Mouse (Mus musculus) adrenal gland, adult 2 months (tissue): ENCODE data around the gene Hist1h2bm. TPM values are rescaled to one million over a fixed set of nuclear protein-coding genes. Genes with fewer than 3 reads are reported as not detected.
A peak's percentile ranks its signal among the peaks of the same experiment; 100 is the strongest.
"Not testable (repeated sequence)": the region's sequence is repeated elsewhere in the genome, so short reads cannot be mapped to it uniquely, and the experiment has no call there.

Experiments
- DNase-seq: peaks from one replicate; pipeline ENCODE4 v3.0.0; 2021
- long read RNA-seq: library from polyadenylated mRNA; stranded (forward); transcript quantifications from one replicate; pipeline ENCODE4 v2.0.0, GENCODE M21; 2021
- polyA plus RNA-seq: library from polyadenylated mRNA; depleted of rRNA; stranded (reverse); fragments of >200 nt; gene quantifications from 2 replicates; pipeline ENCODE4 v1.2.3, GENCODE M21; 2012; rRNA removed
- total RNA-seq, 2 experiments: library from RNA; stranded (reverse); gene quantifications; 2 replicates each; pipeline ENCODE4 v1.2.3; 2021

The Hist1h2bm gene
- total RNA-seq (1 to 10 TPM; 6.5 to 7.0 TPM), polyA plus RNA-seq (0.28 and 0.56 TPM in 2 replicates)
- long read RNA-seq, result 0 reads

DNA sequence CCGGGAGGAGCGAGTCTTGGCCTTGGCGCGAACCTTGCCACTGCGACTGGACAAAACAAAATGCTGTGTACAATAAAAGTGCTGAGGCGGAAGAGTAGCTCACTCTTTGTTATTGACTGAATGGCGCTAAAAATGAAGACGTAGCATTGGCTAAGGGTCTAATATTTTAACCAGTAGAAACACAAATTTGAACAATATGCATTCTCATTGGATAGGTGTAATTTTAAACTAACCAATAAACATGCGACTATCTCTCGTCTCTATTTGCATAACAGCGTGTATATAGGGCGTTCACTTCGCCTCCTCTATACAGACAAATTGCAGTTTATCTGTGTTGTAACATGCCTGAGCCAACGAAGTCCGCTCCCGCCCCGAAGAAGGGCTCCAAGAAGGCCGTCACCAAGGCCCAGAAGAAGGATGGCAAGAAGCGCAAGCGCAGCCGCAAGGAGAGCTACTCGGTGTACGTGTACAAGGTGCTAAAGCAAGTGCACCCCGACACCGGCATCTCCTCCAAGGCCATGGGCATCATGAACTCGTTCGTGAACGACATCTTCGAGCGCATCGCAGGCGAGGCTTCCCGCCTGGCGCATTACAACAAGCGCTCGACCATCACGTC, at the start of gene Hist1h2bm:
Hist1h2bm (plus strand) TSS at position 288 of the 616 bp plus-strand sequence.
- peak; percentile 69 for DNase-seq

DNA sequence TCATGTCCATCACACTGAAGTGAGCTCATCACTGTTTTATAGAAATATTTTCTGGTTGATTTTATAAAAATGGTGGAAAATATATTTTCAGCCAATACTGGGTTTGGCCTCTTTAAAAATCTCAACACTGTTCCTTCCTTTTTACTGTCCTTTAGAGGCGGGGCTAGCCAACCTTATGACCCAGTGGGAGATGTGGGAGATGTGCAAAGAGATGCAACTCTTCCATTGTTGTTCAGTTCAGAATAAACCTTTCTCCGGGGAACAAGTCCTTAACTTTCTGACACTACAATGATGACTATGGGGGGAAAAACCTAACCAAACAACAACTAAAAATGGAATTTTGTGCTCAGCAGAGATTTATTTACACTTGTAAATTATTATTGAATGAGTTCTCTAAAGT, 44.5 kb upstream of the Hist1h2bm start, which contains the start of gene Olfr1360:
Olfr1360 (minus strand) TSS at position 101 of the 400 bp plus-strand sequence.
- DNase-seq, result no peak

DNA sequence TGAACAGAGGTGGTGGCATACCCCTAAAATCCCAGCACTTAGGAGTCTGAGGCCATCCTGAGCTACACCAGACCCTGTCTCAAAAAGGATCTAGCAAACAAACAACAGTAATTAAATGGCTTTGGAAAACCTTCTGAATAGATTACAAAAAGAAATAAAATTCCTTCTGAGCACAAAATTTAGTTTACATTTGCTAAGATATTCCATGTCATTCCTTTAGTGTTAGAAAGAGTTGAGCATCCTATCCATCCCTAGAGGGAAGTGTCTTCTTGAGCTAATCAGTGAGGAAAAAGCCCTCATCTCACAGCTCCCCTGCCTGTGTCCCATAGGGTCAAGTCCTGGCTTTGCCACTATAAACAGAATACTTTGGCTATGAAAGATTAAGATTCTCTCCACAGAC, 24.0 kb upstream of the Hist1h2bm start, which contains the start of gene Olfr1359:
Olfr1359 (plus strand) TSS at position 301 of the 400 bp plus-strand sequence.
- no peak for DNase-seq

DNA sequence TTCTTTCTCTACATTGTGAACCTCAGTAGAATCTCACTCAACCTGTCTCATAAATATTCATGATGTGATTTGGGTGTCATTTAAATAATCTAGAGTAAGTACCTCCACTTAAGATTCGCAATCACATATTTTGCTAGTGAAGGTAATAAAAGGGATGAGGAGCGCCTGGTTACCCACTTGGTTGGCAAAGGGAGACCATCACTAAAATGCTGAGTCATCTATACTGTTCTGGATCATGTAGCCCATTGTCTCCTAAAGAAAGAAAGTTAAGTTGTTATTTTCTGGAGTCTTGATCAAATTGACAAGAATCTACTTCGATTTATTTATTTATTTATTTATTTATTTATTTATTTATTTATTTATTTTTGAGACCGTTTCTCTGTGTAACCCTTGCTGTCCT, 15.2 kb upstream of the Hist1h2bm start:
- no peak for DNase-seq

DNA sequence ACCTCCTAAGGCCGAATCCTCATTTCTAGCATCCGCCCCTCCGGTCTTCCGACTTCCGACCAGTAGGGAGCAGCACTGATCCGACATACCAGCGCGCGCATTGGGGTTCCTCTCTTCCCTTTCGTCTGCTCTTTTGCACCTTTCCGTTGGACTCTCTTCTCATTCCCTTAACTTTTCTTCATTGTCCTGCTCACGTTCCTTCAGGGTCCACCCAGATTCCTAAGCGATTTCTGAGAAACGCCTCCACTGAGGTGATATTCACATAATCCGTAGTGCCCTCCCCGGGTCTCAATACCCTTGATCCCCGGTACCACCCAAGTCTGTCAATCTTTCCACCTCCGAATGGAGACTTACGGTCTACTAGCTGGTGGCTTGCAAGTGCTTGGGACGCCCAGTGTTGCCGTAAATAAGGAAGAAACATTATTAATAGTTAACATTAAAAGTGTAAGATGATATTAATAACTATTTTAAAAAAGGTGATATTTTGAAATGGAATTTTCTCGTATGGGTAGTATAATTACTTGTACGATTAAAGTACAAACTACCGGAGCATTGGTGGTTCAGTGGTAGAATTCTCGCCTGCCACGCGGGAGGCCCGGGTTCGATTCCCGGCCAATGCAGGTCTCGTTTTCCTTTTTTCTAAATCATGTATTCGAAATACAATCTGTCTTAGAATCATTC, 11.7 kb upstream of the Hist1h2bm start:
- peak; percentile 92 for DNase-seq

DNA sequence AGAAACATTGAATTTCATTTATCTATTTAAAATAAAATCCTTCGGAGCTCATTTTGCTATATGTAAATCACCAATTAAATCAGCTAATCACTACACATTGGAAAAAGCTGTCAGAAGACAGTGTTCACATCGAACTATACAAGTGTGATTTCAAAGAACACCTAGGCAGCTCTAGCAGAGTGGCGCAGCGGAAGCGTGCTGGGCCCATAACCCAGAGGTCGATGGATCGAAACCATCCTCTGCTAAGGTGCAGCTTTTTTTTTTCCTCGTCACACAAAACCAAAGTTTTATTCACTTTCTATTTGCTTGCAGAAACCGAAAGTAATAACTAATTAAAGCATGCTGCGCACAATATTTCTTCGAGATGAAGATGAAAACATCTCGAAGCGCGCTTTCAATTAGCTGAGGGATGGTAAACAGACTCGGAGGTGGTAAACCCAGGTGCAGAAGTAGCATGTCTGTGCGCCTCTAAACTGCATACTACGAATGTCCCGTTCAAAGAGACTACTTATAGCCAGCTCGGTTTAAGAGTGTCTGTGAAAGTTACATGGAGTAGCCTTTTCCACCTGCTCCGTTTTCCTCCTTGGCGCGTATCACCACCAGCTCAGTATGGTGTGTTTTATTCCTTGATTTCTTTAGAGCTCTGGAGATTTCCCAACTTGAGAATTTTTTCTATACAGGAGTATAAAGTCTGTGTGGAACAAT, 10.9 kb upstream of the Hist1h2bm start:
- DNase-seq, result peak; percentile 82

DNA sequence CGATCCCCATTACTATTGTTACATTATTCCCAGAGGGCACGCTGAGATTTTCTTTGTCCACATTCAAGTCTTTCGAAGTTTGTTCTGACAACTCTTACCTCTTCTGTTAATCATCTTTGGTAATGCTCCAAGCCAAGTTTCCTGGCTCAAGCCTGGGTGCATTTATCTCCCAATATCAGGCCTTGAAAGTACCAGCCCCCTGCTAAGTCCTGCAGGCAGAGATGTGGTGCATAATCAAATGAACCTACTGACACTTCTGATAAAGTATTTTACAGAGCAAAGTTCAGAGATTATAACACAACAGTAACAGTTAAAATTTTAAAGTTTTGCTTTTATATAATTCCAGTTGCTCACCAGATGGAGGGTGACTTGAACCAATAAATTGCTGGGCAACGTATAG, 10.1 kb upstream of the Hist1h2bm start:
- no peak for DNase-seq

DNA sequence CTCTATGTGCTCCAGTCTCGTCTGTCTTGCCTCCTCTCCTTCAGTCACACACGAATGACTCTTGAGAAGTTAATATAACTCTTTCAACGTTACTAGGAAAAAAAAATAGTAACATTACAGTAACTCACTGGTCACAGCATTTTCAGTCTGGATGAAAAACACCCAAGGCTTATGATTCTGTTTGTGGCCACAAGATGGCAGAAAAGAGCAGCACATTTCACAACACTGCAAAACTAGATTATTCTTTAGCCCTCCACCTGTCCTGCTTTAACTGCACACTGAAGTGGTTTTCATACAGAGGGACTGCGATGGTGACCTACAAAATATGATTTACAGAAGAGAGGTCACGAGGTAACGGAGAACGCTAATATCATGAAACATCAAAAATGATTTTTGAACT, 7.1 kb upstream of the Hist1h2bm start:
- peak; percentile 58 for DNase-seq

DNA sequence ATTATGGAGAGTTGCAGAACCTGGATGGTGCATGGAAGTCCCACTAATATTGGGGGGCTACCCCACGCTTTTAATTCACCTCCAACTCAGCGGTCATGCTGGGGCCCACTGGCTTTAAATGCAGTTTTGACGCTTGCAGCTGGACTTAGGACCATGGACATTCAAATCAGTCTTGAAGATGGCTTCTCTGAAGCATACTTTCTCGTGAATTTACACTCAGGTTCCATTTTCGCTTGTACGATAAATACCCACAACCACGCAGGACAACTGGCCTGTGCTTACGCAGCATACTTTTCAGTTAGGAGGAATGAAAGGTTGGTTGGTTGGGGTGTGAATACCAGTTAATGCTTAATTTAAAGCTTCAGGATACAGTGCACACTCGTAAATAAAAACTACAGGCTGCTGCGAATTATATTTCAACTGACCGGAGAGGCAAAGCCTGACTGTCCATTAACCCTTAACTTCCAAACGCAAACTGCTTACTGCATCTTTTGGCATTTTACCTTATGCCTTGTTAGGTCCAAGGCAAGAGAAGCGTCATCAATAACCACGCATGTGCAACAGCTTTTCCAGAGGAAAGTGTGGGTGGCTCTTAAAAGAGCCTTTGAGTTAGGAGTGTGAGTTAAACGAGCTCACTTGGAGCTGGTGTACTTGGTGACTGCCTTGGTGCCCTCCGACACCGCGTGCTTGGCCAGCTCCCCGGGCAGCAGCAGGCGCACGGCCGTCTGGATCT, 6.5 kb upstream of the Hist1h2bm start:
- DNase-seq, result no peak

DNA sequence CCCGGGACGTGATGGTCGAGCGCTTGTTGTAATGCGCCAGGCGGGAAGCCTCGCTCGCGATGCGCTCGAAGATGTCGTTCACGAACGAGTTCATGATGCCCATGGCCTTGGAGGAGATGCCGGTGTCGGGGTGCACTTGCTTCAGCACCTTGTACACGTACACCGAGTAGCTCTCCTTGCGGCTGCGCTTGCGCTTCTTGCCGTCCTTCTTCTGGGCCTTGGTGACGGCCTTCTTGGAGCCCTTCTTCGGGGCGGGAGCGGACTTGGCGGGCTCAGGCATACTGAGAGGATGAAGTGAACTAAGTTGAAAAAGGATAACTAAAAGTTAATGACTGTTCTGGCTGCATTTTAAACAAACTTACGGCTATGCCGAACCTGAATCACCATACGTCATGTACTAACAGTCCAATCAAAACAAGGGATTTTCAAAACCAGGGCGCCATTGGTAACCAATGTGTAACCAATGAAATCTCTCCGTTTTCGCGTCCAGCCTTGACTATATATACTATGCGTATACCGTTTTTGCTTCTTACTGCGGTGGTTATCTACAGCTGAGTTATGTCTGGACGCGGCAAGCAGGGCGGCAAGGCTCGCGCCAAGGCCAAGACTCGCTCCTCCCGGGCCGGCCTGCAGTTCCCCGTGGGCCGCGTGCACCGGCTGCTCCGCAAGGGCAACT, 5.8 kb upstream of the Hist1h2bm start, which contains the start of the genes Hist1h2bl and Hist1h2ai:
Hist1h2bl (minus strand) TSS at position 280 of the 676 bp plus-strand sequence.
Hist1h2ai (plus strand) TSS at position 559 of the 676 bp plus-strand sequence.
- DNase-seq, result peak; percentile 88

DNA sequence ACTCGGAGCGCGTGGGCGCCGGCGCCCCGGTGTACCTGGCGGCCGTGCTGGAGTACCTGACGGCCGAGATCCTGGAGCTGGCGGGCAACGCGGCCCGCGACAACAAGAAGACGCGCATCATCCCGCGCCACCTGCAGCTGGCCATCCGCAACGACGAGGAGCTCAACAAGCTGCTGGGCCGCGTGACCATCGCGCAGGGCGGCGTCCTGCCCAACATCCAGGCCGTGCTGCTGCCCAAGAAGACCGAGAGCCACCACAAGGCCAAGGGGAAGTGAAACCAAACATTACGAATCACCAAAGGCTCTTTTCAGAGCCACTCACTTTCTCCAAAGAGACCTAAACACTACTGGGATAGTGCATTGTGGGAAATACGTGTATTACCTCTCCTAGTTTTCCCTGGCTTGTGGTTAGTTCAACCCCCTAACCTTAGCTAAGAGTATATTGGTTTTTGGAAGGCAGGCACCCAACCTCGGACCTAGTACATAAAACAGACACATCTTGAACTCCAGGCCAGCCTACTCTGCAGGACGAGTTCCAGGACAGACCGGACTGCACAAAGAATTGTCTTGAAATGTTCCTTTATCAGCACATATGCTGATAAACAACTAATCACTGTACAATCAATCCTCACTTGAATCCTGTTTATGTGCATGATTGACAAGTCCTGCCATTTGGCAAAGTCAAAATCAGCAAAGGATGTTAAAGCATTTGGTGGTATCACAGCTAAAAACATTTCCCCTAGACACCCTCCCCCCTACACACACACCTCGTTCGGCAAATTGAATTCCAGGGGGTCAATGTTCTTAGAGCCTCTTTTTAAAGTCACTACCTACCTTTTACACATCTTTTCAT, 5.1 kb upstream of the Hist1h2bm start:
- peak; percentile 34 for DNase-seq

DNA sequence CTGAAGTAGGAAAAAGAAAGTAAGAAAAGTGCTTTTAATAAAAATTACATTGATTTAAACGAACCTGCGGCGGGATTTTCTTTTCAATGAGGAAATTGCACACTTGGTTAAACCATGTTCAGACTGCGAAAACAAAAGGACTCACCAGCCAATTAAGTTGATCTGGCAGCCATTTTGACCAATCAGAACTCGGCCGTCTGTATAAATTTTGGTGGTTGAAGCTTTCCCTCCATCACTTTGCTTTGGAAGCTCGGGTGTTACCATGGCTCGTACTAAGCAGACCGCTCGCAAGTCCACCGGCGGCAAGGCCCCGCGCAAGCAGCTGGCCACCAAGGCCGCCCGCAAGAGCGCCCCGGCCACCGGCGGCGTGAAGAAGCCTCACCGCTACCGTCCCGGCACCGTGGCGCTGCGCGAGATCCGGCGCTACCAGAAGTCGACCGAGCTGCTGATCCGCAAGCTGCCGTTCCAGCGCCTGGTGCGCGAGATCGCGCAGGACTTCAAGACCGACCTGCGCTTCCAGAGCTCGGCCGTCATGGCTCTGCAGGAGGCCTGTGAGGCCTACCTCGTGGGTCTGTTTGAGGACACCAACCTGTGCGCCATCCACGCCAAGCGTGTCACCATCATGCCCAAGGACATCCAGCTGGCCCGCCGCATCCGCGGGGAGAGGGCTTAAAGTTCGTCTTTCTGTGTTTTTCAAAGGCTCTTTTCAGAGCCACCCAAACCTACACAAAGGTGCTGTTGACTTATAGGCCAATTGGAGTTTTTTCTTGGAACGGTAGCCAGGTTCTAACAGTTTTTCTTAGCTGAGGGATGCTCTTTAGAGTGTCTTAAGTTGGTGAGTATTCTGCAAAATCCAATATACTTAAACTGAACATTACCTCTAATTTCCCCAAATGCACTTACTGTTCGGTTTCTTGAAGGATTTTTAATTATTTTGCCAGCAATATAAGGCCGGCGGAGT, 4.2 kb upstream of the Hist1h2bm start, which contains the start of gene Hist1h3h:
Hist1h3h (plus strand) TSS at position 263 of the 961 bp plus-strand sequence.
- peak; percentile 87 for DNase-seq

DNA sequence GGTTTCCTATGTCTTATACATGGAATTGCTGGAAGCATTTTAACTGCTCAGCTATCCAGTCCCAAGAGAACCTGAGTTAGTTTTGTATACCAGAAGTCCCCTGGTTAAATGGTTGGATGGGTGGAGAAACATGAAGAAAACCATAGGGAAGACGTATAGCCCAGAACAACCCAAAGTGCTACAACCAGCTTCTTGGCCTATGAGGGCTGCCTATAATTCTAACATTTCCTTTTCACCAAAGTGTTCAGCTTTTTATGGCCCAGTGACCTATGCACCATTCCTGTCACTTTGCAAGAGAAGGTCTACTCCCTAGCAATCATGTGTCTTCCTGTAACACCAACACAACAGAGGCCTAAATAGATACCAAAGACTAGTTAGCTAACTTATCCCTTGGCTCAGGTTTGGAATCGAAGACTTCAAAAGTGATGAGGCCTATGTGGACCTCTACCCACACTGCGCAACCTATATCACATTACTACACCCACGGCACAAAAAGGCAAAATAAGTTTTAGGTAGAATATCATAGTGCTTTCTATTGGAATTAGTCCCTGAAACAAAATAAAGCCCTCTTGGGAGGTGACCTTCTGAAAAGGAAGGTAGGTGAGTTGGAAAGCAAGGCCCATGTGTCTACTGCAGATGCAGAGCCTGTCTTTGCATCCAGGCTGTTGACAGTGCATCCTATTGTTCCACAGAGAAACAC, 3.3 kb upstream of the Hist1h2bm start:
- no peak for DNase-seq

DNA sequence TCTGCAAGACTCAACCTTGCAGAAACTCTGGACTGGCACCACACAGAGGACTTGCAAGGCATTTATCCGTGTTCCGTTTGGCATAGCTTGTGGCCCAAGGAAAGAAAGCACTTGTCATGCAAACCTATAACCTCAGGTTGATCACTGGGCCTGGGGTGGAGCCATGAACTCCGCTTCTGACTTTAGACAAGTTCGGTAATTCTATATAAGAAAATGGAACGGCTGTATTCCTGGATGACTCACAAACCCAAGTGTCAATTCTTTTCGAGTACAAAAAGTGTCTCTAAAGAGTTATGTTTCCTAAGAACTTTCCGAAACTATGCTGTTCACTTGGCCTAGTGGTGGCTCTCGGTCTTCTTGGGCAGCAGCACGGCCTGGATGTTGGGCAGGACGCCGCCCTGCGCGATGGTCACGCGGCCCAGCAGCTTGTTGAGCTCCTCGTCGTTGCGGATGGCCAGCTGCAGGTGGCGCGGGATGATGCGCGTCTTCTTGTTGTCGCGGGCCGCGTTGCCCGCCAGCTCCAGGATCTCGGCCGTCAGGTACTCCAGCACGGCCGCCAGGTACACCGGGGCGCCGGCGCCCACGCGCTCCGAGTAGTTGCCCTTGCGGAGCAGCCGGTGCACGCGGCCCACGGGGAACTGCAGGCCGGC, 612 bp upstream of the Hist1h2bm start:
- not testable (repeated sequence) for DNase-seq

DNA sequence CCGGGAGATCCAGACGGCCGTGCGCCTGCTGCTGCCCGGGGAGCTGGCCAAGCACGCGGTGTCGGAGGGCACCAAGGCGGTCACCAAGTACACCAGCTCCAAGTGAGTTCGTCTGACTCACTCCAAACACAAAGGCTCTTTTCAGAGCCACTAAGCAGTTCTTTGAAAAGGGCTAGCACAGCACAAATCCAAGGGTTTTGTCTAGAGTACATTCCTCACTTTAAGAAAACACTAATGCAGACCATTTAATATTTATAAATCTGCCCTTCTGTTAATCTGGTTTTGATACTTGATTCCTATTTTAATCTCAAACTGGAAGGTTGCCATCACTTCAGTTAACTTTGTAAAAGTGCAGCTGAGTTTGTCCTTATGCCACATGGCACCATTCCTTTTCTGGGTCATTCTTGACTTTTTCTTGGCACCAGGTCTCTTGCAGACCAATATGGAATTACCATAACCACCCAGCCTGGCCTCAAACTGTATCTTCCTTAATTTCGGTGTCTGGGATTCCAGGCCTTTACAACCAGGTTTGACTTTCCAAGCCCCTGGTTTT, 605 bp downstream of the Hist1h2bm start:
- DNase-seq, result no peak

DNA sequence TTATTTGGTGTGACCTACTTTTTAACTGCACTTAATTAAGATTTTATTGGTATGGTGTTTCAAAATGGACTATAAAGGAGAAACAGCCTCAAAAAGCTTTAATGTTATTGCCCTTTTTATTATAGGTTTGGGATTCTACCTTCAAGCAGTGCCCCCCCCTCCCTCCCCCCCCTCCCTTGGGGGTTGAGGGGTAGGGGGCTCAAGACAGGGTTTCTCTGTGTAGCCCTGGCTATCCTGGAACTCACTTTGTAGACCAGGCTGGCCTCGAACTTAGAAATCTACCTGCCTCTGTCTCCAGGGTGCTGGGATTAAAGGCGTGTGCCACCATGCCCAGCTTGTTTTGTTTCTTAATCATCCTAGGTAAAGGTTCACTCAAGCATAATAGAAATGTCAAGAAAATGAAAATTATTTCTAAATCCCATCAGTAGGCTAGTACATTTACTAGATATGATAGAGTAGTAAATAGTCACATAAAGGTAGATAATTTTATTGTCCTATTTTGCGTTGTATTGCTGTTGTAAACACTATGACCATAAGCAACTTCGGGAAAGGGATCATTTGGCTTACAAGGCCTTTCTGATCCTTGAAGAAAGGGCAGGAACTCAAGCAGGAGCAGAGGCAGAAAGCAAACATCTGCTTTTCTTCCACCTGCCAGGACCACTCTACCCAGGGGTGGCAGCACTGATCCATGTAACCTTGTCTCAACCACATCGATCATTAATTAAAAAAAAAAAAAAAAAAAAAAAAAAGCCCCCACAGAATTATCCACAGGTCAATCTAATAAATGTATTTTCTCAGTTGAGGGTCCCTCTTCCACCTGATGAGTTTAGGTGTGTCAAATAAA, 1.4 kb downstream of the Hist1h2bm start:
- DNase-seq, result no peak
